Mouse (Mus musculus): ENCODE measurements at regions not wholly inside any gene's neighbourhood (a gene's known extent, or its start where the extent isn't known, plus 50 kb on each side); places are given as distances from the start of the nearest gene placed in this dataset.
"Not testable (repeated sequence)": the region's sequence is repeated elsewhere in the genome, so short reads cannot be mapped to it uniquely, and the experiment has no call there.

- peak; percentile 78 for DNase-seq (ENCODE audit: low read depth, low spot score)
- Histone ChIP-seq H3K4me3 (ENCODE audit: control insufficient read depth in 1 of 2, insufficient read depth in 1 of 2, low read depth in 2 of 2, low read length in 2 of 2) (peak overlapping the region; percentile 61 to 68), H3K36me3 (ENCODE audit: control insufficient read depth in 1 of 2, insufficient read depth in 2 of 2, low read length in 2 of 2) (peaks cover 3 to 17% of the 10 kb centered on the region in 2 experiments), H3K27ac (ENCODE audit: control insufficient read depth, low read depth, low read length) (peak overlapping the region; percentile 91), H3K9ac (ENCODE audit: control insufficient read depth, low read depth, low read length, poor library complexity, severe bottlenecking) (peak overlapping the region; percentile 67)
- TF ChIP-seq CTCF (IDR thresholded peaks at IDR 0.05 in 2 of 3, conservative IDR thresholded peaks at IDR 0.05 in 1 of 3; ENCODE audit: control insufficient read depth in 1 of 3, insufficient read depth in 1 of 3, low read depth in 2 of 3, low read length in 3 of 3, poor library complexity in 1 of 3, severe bottlenecking in 1 of 3) (peak in 2 of 3 experiments; percentile 24 to 49; a peak in 4 of 6 replicates), ZNF384 (IDR thresholded peaks at IDR 0.05; ENCODE audit: low read depth, low read length) (peak; percentile 34; the same call in 1 of the 2 replicates), TBP (IDR thresholded peaks at IDR 0.05; ENCODE audit: low read depth, low read length) (0 out of 2 replicates have a peak, but pooled peaks have one; percentile 32), POLR2A (IDR thresholded peaks at IDR 0.05; ENCODE audit: control insufficient read depth in 1 of 2, insufficient read depth in 1 of 2, low read depth in 1 of 2, low read length in 2 of 2, poor library complexity in 1 of 2) (peak in 1 of 2 experiments; percentile 36; a peak in 1 of 4 replicates), ELF1 (IDR thresholded peaks at IDR 0.05; ENCODE audit: low read depth, low read length) (peak; percentile 40; the same call in 1 of the 2 replicates)
- not testable (repeated sequence) for H3K27me3 ChIP-seq (ENCODE audit: control insufficient read depth in 1 of 2, insufficient read depth in 2 of 2, low read length in 2 of 2); H3K9me3 ChIP-seq (replicated peaks; ENCODE audit: insufficient read depth, low read length); H3K4me1 ChIP-seq (ENCODE audit: control insufficient read depth in 1 of 2, insufficient read depth in 2 of 2, low read length in 2 of 2); H3K79me2 ChIP-seq (ENCODE audit: control insufficient read depth, insufficient read depth, low read length, poor library complexity)
Observed at GRCm38 (mm10) chr1:101901601-101902000, 2129.0 kb downstream of the Cntnap5b start.

GRCm38 (mm10) chr1:101902154-101902825 is 2129.7 kb downstream of the Cntnap5b start:
- not testable (repeated sequence) for H3K27me3 ChIP-seq (ENCODE audit: control insufficient read depth in 1 of 2, insufficient read depth in 2 of 2, low read length in 2 of 2); H3K4me1 ChIP-seq (ENCODE audit: control insufficient read depth in 1 of 2, insufficient read depth in 2 of 2, low read length in 2 of 2); H3K79me2 ChIP-seq (ENCODE audit: control insufficient read depth, insufficient read depth, low read length, poor library complexity); H3K9me3 ChIP-seq (replicated peaks; ENCODE audit: insufficient read depth, low read length)
- Histone ChIP-seq H3K4me3 (ENCODE audit: control insufficient read depth in 1 of 2, insufficient read depth in 1 of 2, low read depth in 2 of 2, low read length in 2 of 2) (peak overlapping the region; percentile 61 to 68), H3K27ac (ENCODE audit: control insufficient read depth, low read depth, low read length) (peak overlapping the region; percentile 91), H3K9ac (ENCODE audit: control insufficient read depth, low read depth, low read length, poor library complexity, severe bottlenecking) (peak overlapping the region; percentile 67), H3K36me3 (ENCODE audit: control insufficient read depth in 1 of 2, insufficient read depth in 2 of 2, low read length in 2 of 2) (peaks cover 2 to 17% of the 10 kb centered on the region in 2 experiments)
- DNase-seq (ENCODE audit: low read depth, low spot score), result peak; percentile 95
- peak; percentile 47 for TF ChIP-seq SIN3A (IDR thresholded peaks at IDR 0.05; ENCODE audit: low read length)
- TF ChIP-seq POLR2AphosphoS5 (IDR thresholded peaks at IDR 0.05; ENCODE audit: borderline replicate concordance, low read depth, low read length), result peak; percentile 58; the same call in 1 of the 2 replicates
- TF ChIP-seq ETS1 (IDR thresholded peaks at IDR 0.05; ENCODE audit: low read depth, low read length), result peak; percentile 91
- peak in 1 of 2 experiments; percentile 5; a peak in 1 of 4 replicates for TF ChIP-seq EP300 (IDR thresholded peaks at IDR 0.05; ENCODE audit: low read depth in 1 of 2, low read length in 2 of 2)
- TF ChIP-seq MXI1 (IDR thresholded peaks at IDR 0.05; ENCODE audit: low read depth, low read length), result peak; percentile 93
- peak; percentile 70; the same call in 1 of the 2 replicates for TF ChIP-seq MAX (IDR thresholded peaks at IDR 0.05; ENCODE audit: low read length)
- 0 out of 4 replicates have a peak, but pooled peaks of 1 of the 2 experiments have one; percentile 45 for TF ChIP-seq POLR2A (IDR thresholded peaks at IDR 0.05; ENCODE audit: control insufficient read depth in 1 of 2, insufficient read depth in 1 of 2, low read depth in 1 of 2, low read length in 2 of 2, poor library complexity in 1 of 2)

- H3K79me2 ChIP-seq (ENCODE audit: control insufficient read depth, insufficient read depth, low read length, poor library complexity); H3K27me3 ChIP-seq (ENCODE audit: control insufficient read depth in 1 of 2, insufficient read depth in 2 of 2, low read length in 2 of 2); H3K4me1 ChIP-seq (ENCODE audit: control insufficient read depth in 1 of 2, insufficient read depth in 2 of 2, low read length in 2 of 2); H3K9me3 ChIP-seq (replicated peaks; ENCODE audit: insufficient read depth, low read length): not testable (repeated sequence)
- peak overlapping the region; percentile 73 for H3K9ac ChIP-seq (ENCODE audit: control insufficient read depth, low read depth, low read length, poor library complexity, severe bottlenecking)
- peak; percentile 57 for DNase-seq (ENCODE audit: low read depth, low spot score)
- peak; percentile 43; the same call in 1 of the 2 replicates for TF ChIP-seq MAX (IDR thresholded peaks at IDR 0.05; ENCODE audit: low read length)
- peak; percentile 30; the same call in 1 of the 2 replicates for TF ChIP-seq GATA1 (IDR thresholded peaks at IDR 0.05; ENCODE audit: low read depth, low read length)
- peak; percentile 40; the same call in 1 of the 2 replicates for TF ChIP-seq NRF1 (IDR thresholded peaks at IDR 0.05; ENCODE audit: insufficient read depth, low read depth, low read length, poor library complexity, severe bottlenecking)
- TF ChIP-seq POLR2A (IDR thresholded peaks at IDR 0.05; ENCODE audit: control insufficient read depth in 1 of 2, insufficient read depth in 1 of 2, low read depth in 1 of 2, low read length in 2 of 2, poor library complexity in 1 of 2), result peak in 1 of 2 experiments; percentile 27; a peak in 1 of 4 replicates
- peaks cover 2 to 17% of the 10 kb centered on the region in 2 experiments for H3K36me3 ChIP-seq (ENCODE audit: control insufficient read depth in 1 of 2, insufficient read depth in 2 of 2, low read length in 2 of 2)
- peak overlapping the region; percentile 91 for H3K27ac ChIP-seq (ENCODE audit: control insufficient read depth, low read depth, low read length)
- H3K4me3 ChIP-seq (ENCODE audit: control insufficient read depth in 1 of 2, insufficient read depth in 1 of 2, low read depth in 2 of 2, low read length in 2 of 2), result peak overlapping the region; percentile 51 to 68
Observed at GRCm38 (mm10) chr1:101902826-101903210, 2130.3 kb downstream of the Cntnap5b start.

GRCm38 (mm10) chr1:101916991-101917390 is 2144.4 kb downstream of the Cntnap5b start:
- not testable (repeated sequence) for H3K27me3 ChIP-seq (ENCODE audit: control insufficient read depth in 1 of 2, insufficient read depth in 2 of 2, low read length in 2 of 2); DNase-seq (ENCODE audit: low read depth, low spot score); H3K36me3 ChIP-seq (ENCODE audit: control insufficient read depth in 1 of 2, insufficient read depth in 2 of 2, low read length in 2 of 2); H3K27ac ChIP-seq (ENCODE audit: control insufficient read depth, low read depth, low read length); H3K9me3 ChIP-seq (replicated peaks; ENCODE audit: insufficient read depth, low read length); H3K9ac ChIP-seq (ENCODE audit: control insufficient read depth, low read depth, low read length, poor library complexity, severe bottlenecking); H3K4me1 ChIP-seq (ENCODE audit: control insufficient read depth in 1 of 2, insufficient read depth in 2 of 2, low read length in 2 of 2); H3K79me2 ChIP-seq (ENCODE audit: control insufficient read depth, insufficient read depth, low read length, poor library complexity); H3K4me3 ChIP-seq (ENCODE audit: control insufficient read depth in 1 of 2, insufficient read depth in 1 of 2, low read depth in 2 of 2, low read length in 2 of 2)
